Mouse (Mus musculus) kidney, embryonic 14.5 days (tissue): Measurements from ENCODE around the gene Klhl21. TPM values are rescaled to one million over a fixed set of nuclear protein-coding genes. Genes with fewer than 3 reads are reported as not detected.

Experiments used
- polyA plus RNA-seq: library from polyadenylated mRNA; unstranded; fragments of >200 nt; fragmentation: Nextera tagmentation; extraction: Ambion mirVana; gene quantifications from 2 replicates; pipeline ENCODE4 v1.2.1, GENCODE M21; 2014

Klhl21 gene
- polyA plus RNA-seq, 1 experiment from 2014 or later: 7.4 TPM

Other genes starting within 250 kb of the Klhl21 start
- gene Camta1, start 146.9 kb upstream of the Klhl21 start, polyA plus RNA-seq: 107 and 133 TPM in 2 replicates
- gene Dnajc11, start 75.1 kb upstream of the Klhl21 start, polyA plus RNA-seq: 55.0 and 74.5 TPM in 2 replicates
- 29.2 and 35.8 TPM in 2 replicates for gene Thap3, start 19.8 kb upstream of the Klhl21 start, polyA plus RNA-seq
- gene Phf13, start 12.5 kb upstream of the Klhl21 start, polyA plus RNA-seq: 18.2 and 30.1 TPM in 2 replicates
- 19.0 and 24.4 TPM in 2 replicates for gene Zbtb48, start 18.9 kb downstream of the Klhl21 start, polyA plus RNA-seq
- 0.39 and 0.77 TPM in 2 replicates for gene Tas1r1, start 29.8 kb downstream of the Klhl21 start, polyA plus RNA-seq
- gene Nol9, start 30.5 kb downstream of the Klhl21 start, polyA plus RNA-seq: 26.1 and 47.3 TPM in 2 replicates
- gene Plekhg5, start 63.7 kb downstream of the Klhl21 start, polyA plus RNA-seq: 10.4 and 16.1 TPM in 2 replicates
- gene Tnfrsf25, start 107.1 kb downstream of the Klhl21 start, polyA plus RNA-seq: 0.57 and 1.9 TPM in 2 replicates
- 36.1 and 36.3 TPM in 2 replicates for gene Espn, start 143.6 kb downstream of the Klhl21 start, polyA plus RNA-seq
- not detected in 2 replicates for gene Hes2, start 150.1 kb downstream of the Klhl21 start, polyA plus RNA-seq
- 46.6 and 64.4 TPM in 2 replicates for gene Acot7, start 169.3 kb downstream of the Klhl21 start, polyA plus RNA-seq